In genomic region chr14:120515376-120515775, GRCm38 (mm10) we compare ENCODE assay signal across 15 mouse cellular contexts. TPM values are rescaled to one million over a fixed set of nuclear protein-coding genes. Genes with fewer than 3 reads are reported as not detected.
DNase-seq lines count a peak whose midpoint lies in the region.
"Had no signal": no experiment of that assay in that cellular context is flagged by ENCODE, and none has a peak within 500 bp of the region (broad histone marks: within the 10 kb centered on the region; RNA-seq: fewer than 3 reads in every experiment).

No protein-coding gene starts in this region.

- H3K27me3 ChIP-seq in heart, embryonic 10.5 days (ENCODE audit: insufficient read depth, poor library complexity, severe bottlenecking), result no peaks in the 10 kb centered on the region
- H3K27me3 ChIP-seq: forebrain, embryonic 12.5 days; hindbrain, embryonic 15.5 days; limb, embryonic 13.5 days; Patski had no signal

- no peaks in the 10 kb centered on the region for H3K36me3 ChIP-seq in heart, embryonic 10.5 days
- H3K36me3 ChIP-seq: forebrain, embryonic 12.5 days; hindbrain, embryonic 15.5 days; limb, embryonic 13.5 days had no signal

- no peak overlapping the region for H3K27ac ChIP-seq in heart, embryonic 10.5 days
- H3K27ac ChIP-seq: forebrain, embryonic 12.5 days; hindbrain, embryonic 15.5 days; limb, embryonic 13.5 days had no signal

- H3K4me3 ChIP-seq in heart, embryonic 10.5 days, result no peak overlapping the region
- H3K4me3 ChIP-seq: forebrain, embryonic 12.5 days; hindbrain, embryonic 15.5 days; limb, embryonic 13.5 days had no signal

- no peaks in the 10 kb centered on the region for H3K9me3 ChIP-seq in heart, embryonic 10.5 days
- H3K9me3 ChIP-seq: forebrain, embryonic 12.5 days; hindbrain, embryonic 15.5 days; limb, embryonic 13.5 days had no signal

- 71% methylated on average over 1 of the region's 1 CpGs for WGBS in heart, embryonic 10.5 days

- peak; percentile 49 to 72 for DNase-seq in adrenal gland, adult (ENCODE audit: inconsistent age in 2 of 2, low spot score in 1 of 2)
- DNase-seq in adrenal gland, postnatal 4 days (ENCODE audit: low spot score in 2 of 2), result no peak
- DNase-seq in left cerebral cortex, postnatal 4 days, result peak; percentile 76
- DNase-seq in left cerebral cortex, postnatal 25 days (ENCODE audit: low spot score in 2 of 2), result no peak
- DNase-seq in heart, embryonic 10.5 days (ENCODE audit: low spot score), result peak; percentile 2
- DNase-seq in ovary, postnatal 14 days (ENCODE audit: low spot score), result peak; percentile 37
- no peak for DNase-seq in left cerebral cortex, postnatal 36 days (ENCODE audit: low spot score in 2 of 2)
- DNase-seq in right cerebral cortex, postnatal 36 days (ENCODE audit: low spot score in 2 of 2), result no peak
- DNase-seq: cerebellum, adult 11-12 months; right cerebral cortex, adult 18-20 months; thymus, postnatal 36 days had no signal

- no peaks in the 10 kb centered on the region for H3K4me1 ChIP-seq in heart, embryonic 10.5 days
- H3K4me1 ChIP-seq: forebrain, embryonic 12.5 days; hindbrain, embryonic 15.5 days; limb, embryonic 13.5 days had no signal

- intact Hi-C loops in left cerebral cortex, postnatal 4 days (cut with DNase I), result no loop called here
- intact Hi-C loops in left cerebral cortex, postnatal 25 days (cut with DNase I), result no loop called here
- intact Hi-C loops in left cerebral cortex, postnatal 36 days (cut with DNase I), result no loop called here

RNA-seq across cellular contexts. Expression of gene Rap2a, which starts 37.1 kb away (rescaled TPM):
- 10 to 100 TPM; 24.3 to 28.5 TPM for total RNA-seq in adrenal gland, postnatal 4 days (2021)
- 10 to 100 TPM; 91.3 to 97.7 TPM for total RNA-seq in left cerebral cortex, postnatal 4 days (2021)
- total RNA-seq in left cerebral cortex, postnatal 25 days (2021), result 100 to 1,000 TPM in 1 of 2 experiments, 10 to 100 TPM in 1; 90.0 to 106 TPM
- polyA plus RNA-seq in heart, embryonic 10.5 days (2016; fragmentation: Nextera tagmentation; extraction: Ambion mirVana), result 11.7 and 12.9 TPM in 2 replicates
- 10 to 100 TPM; 91.3 to 93.9 TPM for total RNA-seq in left cerebral cortex, postnatal 36 days (2021)

Comparison
In these comparisons a context has a peak if more than half of its experiments do, and no peak if none do; other contexts are left out.
1. DNase-seq: peak in adrenal gland, adult (2 of 2), left cerebral cortex, postnatal 4 days (single experiment), heart, embryonic 10.5 days (single experiment) and ovary, postnatal 14 days (single experiment); none in adrenal gland, postnatal 4 days (0 of 2), left cerebral cortex, postnatal 25 days (0 of 2), left cerebral cortex, postnatal 36 days (0 of 2) and right cerebral cortex, postnatal 36 days (0 of 2).